Mouse (Mus musculus): Measurements from ENCODE around the gene Prmt7. TPM values are rescaled to one million over a fixed set of nuclear protein-coding genes. Genes with fewer than 3 reads are reported as not detected.

Prmt7 gene
- total and polyA plus RNA-seq, 2 experiments from 2014 or later, result 23.8 to 49.1 TPM

DNA sequence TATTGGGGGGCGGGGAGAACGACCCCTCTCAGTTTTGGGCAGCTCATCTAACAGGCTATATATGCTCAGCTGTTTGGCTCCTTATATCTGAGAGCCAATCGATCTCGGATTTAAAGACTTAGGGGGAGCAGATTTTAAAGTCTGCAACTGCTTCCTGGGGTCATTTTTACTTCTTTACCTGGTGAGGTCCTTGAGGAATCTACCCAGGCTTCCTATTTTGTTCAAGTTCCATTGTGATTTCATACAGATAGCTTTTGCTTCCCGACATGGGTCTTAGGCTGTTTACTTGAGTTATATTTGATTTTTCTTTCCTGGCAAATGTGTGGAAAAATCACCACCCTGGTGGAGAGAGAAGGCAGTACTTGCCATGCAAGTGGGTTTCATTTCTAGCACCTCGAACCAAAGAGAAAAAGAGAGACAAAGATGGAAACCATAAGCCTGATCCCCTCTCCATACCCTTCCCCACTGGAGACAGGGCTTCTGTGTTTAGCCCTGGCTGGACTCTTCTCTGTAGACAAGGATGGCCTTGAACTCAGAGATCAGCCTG lies 40.7 kb upstream of the Prmt7 start:
- WGBS, result 25% methylated on average over 6 of the region's 6 CpGs

DNA sequence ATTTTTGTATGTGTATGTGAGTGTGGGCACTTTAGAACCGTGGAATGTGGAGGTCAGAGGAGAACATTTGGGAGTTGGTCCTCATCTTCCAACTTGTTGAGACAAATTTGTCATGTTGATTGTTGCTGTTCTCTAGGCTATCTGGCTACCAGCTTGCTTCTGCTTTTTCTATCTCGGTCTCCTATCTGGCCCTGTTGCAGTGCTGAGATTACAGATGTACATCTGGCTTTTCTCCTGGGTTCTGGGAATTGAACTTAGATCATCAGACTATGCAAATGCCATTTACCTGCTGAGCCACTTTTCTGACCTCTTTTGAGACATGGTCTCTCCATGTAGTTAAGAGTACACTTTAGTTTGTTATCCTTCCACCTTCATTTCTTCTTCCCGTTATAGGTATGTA lies 37.2 kb upstream of the Prmt7 start:
- 76% methylated on average over 3 of the region's 3 CpGs for WGBS
- H3K9me3 ChIP-seq (replicated peaks; ENCODE audit: control insufficient read depth, low read length), result no peaks in the 10 kb centered on the region
- H3K9ac ChIP-seq (replicated peaks; ENCODE audit: low read depth, low read length), result no peak overlapping the region
- no peaks in the 10 kb centered on the region; the same call in 1 of the 2 replicates for H3K4me1 ChIP-seq (ENCODE audit: control insufficient read depth, insufficient read depth)
- no peak overlapping the region for H3K4me2 ChIP-seq (ENCODE audit: low read depth, low read length)
- DNase-seq (ENCODE audit: low spot score), result no peak
- no peak for TF ChIP-seq EP300 (IDR thresholded peaks at IDR 0.05; ENCODE audit: low read depth)
- TF ChIP-seq CTCF (IDR thresholded peaks at IDR 0.05; ENCODE audit: low read depth), result no peak
- H3K36me3 ChIP-seq (replicated peaks; ENCODE audit: control insufficient read depth, insufficient read depth, low read length), result no peaks in the 10 kb centered on the region
- ATAC-seq (ENCODE audit: insufficient read depth, low read depth), result no peak
- H3K4me3 ChIP-seq (ENCODE audit: low read depth, low read length), result no peak overlapping the region
- H3K27ac ChIP-seq (ENCODE audit: low read depth), result no peak overlapping the region
- no peaks in the 10 kb centered on the region for H3K27me3 ChIP-seq (ENCODE audit: control insufficient read depth, insufficient read depth, low read length)

More for the DNA sequence above, 40.7 kb upstream of the Prmt7 start:
- peaks cover 8% of the 10 kb centered on the region; the same call in 1 of the 2 replicates for H3K4me1 ChIP-seq (ENCODE audit: control insufficient read depth, insufficient read depth)
- TF ChIP-seq EP300 (IDR thresholded peaks at IDR 0.05; ENCODE audit: low read depth) (no peak), CTCF (IDR thresholded peaks at IDR 0.05; ENCODE audit: low read depth) (no peak)
- H3K9ac ChIP-seq (replicated peaks; ENCODE audit: low read depth, low read length), result peak overlapping the region; percentile 75
- no peaks in the 10 kb centered on the region for H3K36me3 ChIP-seq (replicated peaks; ENCODE audit: control insufficient read depth, insufficient read depth, low read length)
- H3K4me2 ChIP-seq (ENCODE audit: low read depth, low read length), result peak overlapping the region; percentile 97
- H3K27ac ChIP-seq (ENCODE audit: low read depth), result no peak overlapping the region
- H3K27me3 ChIP-seq (ENCODE audit: control insufficient read depth, insufficient read depth, low read length), result no peaks in the 10 kb centered on the region
- no peak for DNase-seq (ENCODE audit: low spot score)
- ATAC-seq (ENCODE audit: insufficient read depth, low read depth), result no peak
- no peaks in the 10 kb centered on the region for H3K9me3 ChIP-seq (replicated peaks; ENCODE audit: control insufficient read depth, low read length)
- peak overlapping the region; percentile 82 for H3K4me3 ChIP-seq (ENCODE audit: low read depth, low read length)

DNA sequence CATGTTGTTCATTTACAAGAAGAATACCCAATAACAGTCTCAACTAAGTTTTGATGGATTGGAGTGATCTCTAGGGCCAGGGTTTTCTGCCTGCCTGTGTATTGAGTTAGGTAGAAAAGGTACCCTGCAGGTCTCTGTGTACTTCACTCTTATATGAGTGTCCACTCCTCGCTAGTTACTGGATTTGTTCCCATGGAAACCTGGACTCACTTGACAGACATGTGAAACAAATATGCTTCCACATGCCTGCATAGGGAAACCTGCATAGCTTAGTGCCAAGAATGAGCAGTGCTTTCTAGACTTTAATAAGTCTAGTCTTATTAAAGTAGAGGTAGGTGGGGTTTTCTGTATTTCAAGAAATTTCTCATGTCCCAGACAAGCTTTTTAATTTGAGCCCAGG lies 33.8 kb upstream of the Prmt7 start:
- DNase-seq (ENCODE audit: low spot score) (no peak), ATAC-seq (ENCODE audit: insufficient read depth, low read depth) (no peak)
- 22% methylated on average over 1 of the region's 1 CpGs for WGBS
- H3K27ac ChIP-seq (ENCODE audit: low read depth), result no peak overlapping the region
- H3K4me2 ChIP-seq (ENCODE audit: low read depth, low read length), result no peak overlapping the region
- no peak overlapping the region for H3K9ac ChIP-seq (replicated peaks; ENCODE audit: low read depth, low read length)
- H3K36me3 ChIP-seq (replicated peaks; ENCODE audit: control insufficient read depth, insufficient read depth, low read length), result no peaks in the 10 kb centered on the region
- H3K9me3 ChIP-seq (replicated peaks; ENCODE audit: control insufficient read depth, low read length), result no peaks in the 10 kb centered on the region
- TF ChIP-seq EP300 (IDR thresholded peaks at IDR 0.05; ENCODE audit: low read depth) (no peak), CTCF (IDR thresholded peaks at IDR 0.05; ENCODE audit: low read depth) (no peak)
- H3K27me3 ChIP-seq (ENCODE audit: control insufficient read depth, insufficient read depth, low read length), result no peaks in the 10 kb centered on the region
- H3K4me3 ChIP-seq (ENCODE audit: low read depth, low read length), result no peak overlapping the region
- H3K4me1 ChIP-seq (ENCODE audit: control insufficient read depth, insufficient read depth), result no peaks in the 10 kb centered on the region

DNA sequence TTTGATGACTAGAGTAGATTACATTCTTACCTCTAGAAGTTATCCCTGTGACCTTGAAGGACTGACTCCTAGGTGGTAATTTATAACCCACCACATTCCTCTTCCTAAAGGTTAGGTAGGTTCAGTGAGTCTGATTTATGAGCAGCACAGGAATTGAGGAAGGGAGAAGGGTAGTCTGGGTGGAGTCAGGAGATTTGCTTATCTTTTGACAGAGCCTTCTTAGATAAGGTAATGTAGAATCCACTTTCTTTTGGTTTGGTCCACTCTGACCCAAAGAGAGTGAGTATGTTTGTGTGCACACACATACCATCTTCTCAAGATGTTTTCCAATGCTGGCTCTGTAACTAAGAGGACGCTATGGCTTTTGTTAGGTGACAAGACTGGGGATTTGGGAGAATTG lies 33.1 kb upstream of the Prmt7 start:
- TF ChIP-seq CTCF (IDR thresholded peaks at IDR 0.05; ENCODE audit: low read depth) (no peak), EP300 (IDR thresholded peaks at IDR 0.05; ENCODE audit: low read depth) (no peak)
- 75% methylated on average over 1 of the region's 1 CpGs for WGBS
- Histone ChIP-seq H3K4me2 (ENCODE audit: low read depth, low read length) (no peak overlapping the region), H3K27ac (ENCODE audit: low read depth) (no peak overlapping the region), H3K4me1 (ENCODE audit: control insufficient read depth, insufficient read depth) (no peaks in the 10 kb centered on the region), H3K9ac (replicated peaks; ENCODE audit: low read depth, low read length) (no peak overlapping the region), H3K36me3 (replicated peaks; ENCODE audit: control insufficient read depth, insufficient read depth, low read length) (no peaks in the 10 kb centered on the region), H3K27me3 (ENCODE audit: control insufficient read depth, insufficient read depth, low read length) (no peaks in the 10 kb centered on the region), H3K9me3 (replicated peaks; ENCODE audit: control insufficient read depth, low read length) (no peaks in the 10 kb centered on the region), H3K4me3 (ENCODE audit: low read depth, low read length) (no peak overlapping the region)
- DNase-seq (ENCODE audit: low spot score) (no peak), ATAC-seq (ENCODE audit: insufficient read depth, low read depth) (no peak)

DNA sequence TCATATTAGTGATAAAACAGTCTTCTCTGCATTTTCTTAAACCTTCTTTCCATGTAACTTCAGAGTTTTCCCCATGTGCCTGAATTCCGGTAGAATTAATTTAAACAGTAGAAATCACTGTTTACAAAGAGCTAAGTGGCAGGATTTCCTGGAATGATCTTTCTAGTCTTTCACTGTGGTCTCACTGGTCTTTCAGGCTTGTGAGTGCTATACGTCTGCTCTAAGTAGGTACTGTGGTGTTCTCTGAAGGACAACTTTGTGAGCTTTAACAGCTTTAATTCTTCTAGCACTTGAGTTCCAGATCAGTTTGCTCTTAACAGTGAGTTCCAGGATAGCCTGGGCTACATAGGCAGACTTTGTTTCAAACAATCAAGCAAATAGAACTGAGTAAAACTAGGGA lies 32.3 kb upstream of the Prmt7 start:
- no peak for ATAC-seq (ENCODE audit: insufficient read depth, low read depth)
- WGBS, result 69% methylated on average over 2 of the region's 2 CpGs
- no peak overlapping the region for H3K27ac ChIP-seq (ENCODE audit: low read depth)

More for the DNA sequence above, 32.3 kb upstream of the Prmt7 start:
- Histone ChIP-seq H3K4me3 (ENCODE audit: low read depth, low read length) (no peak overlapping the region), H3K4me2 (ENCODE audit: low read depth, low read length) (no peak overlapping the region), H3K36me3 (replicated peaks; ENCODE audit: control insufficient read depth, insufficient read depth, low read length) (no peaks in the 10 kb centered on the region), H3K27me3 (ENCODE audit: control insufficient read depth, insufficient read depth, low read length) (no peaks in the 10 kb centered on the region), H3K4me1 (ENCODE audit: control insufficient read depth, insufficient read depth) (no peaks in the 10 kb centered on the region), H3K9me3 (replicated peaks; ENCODE audit: control insufficient read depth, low read length) (no peaks in the 10 kb centered on the region), H3K9ac (replicated peaks; ENCODE audit: low read depth, low read length) (no peak overlapping the region)
- TF ChIP-seq EP300 (IDR thresholded peaks at IDR 0.05; ENCODE audit: low read depth) (no peak), CTCF (IDR thresholded peaks at IDR 0.05; ENCODE audit: low read depth) (no peak)
- no peak for DNase-seq (ENCODE audit: low spot score)
